Mouse (Mus musculus): ENCODE measurements around the gene Rims3. TPM values are rescaled to one million over a fixed set of nuclear protein-coding genes. Genes with fewer than 3 reads are reported as not detected.

Rims3 gene
- 10 to 100 TPM; 38.9 to 41.0 TPM for total RNA-seq (2021)

- intact Hi-C loops (cut with DNase I), result no loop called here
- DNase-seq (ENCODE audit: extremely low spot score in 1 of 2, low spot score in 2 of 2), result peak in 1 of 2 experiments; percentile 76
Observed at GRCm38 (mm10) chr4:120854588-120855319, at the start of gene Rims3. Rims3 (plus strand) TSS chr4:120854816.

GRCm38 (mm10) chr4:120805816-120806215 is 48.8 kb upstream of the Rims3 start:
- DNase-seq (ENCODE audit: extremely low spot score in 1 of 2, low spot score in 2 of 2), result no peak
- intact Hi-C loops (cut with DNase I), result no loop called here

- no peak for DNase-seq (ENCODE audit: extremely low spot score in 1 of 2, low spot score in 2 of 2)
- intact Hi-C loops (cut with DNase I), result no loop called here
Observed at GRCm38 (mm10) chr4:120813762-120814161, 40.9 kb upstream of the Rims3 start.

GRCm38 (mm10) chr4:120814171-120814570 is 40.4 kb upstream of the Rims3 start:
- intact Hi-C loops (cut with DNase I), result no loop called here
- DNase-seq (ENCODE audit: extremely low spot score in 1 of 2, low spot score in 2 of 2), result no peak

- DNase-seq (ENCODE audit: extremely low spot score in 1 of 2, low spot score in 2 of 2), result no peak
- intact Hi-C loops (cut with DNase I), result no loop called here
Observed at GRCm38 (mm10) chr4:120815163-120815562, 39.5 kb upstream of the Rims3 start.

- intact Hi-C loops (cut with DNase I), result no loop called here
- DNase-seq (ENCODE audit: extremely low spot score in 1 of 2, low spot score in 2 of 2), result peak; percentile 77 to 90
Observed at GRCm38 (mm10) chr4:120815622-120816334, 38.8 kb upstream of the Rims3 start.

- intact Hi-C loops (cut with DNase I), result no loop called here
- DNase-seq (ENCODE audit: extremely low spot score in 1 of 2, low spot score in 2 of 2), result no peak
Observed at GRCm38 (mm10) chr4:120817002-120817774, 37.4 kb upstream of the Rims3 start.

- DNase-seq (ENCODE audit: extremely low spot score in 1 of 2, low spot score in 2 of 2), result no peak
- intact Hi-C loops (cut with DNase I), result no loop called here
Observed at GRCm38 (mm10) chr4:120817951-120818350, 36.7 kb upstream of the Rims3 start.

GRCm38 (mm10) chr4:120819296-120819695 is 35.3 kb upstream of the Rims3 start:
- intact Hi-C loops (cut with DNase I), result no loop called here
- DNase-seq (ENCODE audit: extremely low spot score in 1 of 2, low spot score in 2 of 2), result no peak

- no peak for DNase-seq (ENCODE audit: extremely low spot score in 1 of 2, low spot score in 2 of 2)
- intact Hi-C loops (cut with DNase I), result no loop called here
Observed at GRCm38 (mm10) chr4:120819871-120820270, 34.7 kb upstream of the Rims3 start.

- intact Hi-C loops (cut with DNase I), result no loop called here
- DNase-seq (ENCODE audit: extremely low spot score in 1 of 2, low spot score in 2 of 2), result no peak
Observed at GRCm38 (mm10) chr4:120822191-120822911, 32.3 kb upstream of the Rims3 start.

- intact Hi-C loops (cut with DNase I), result no loop called here
Observed at GRCm38 (mm10) chr4:120825100-120825553, 29.5 kb upstream of the Rims3 start.

GRCm38 (mm10) chr4:120825577-120826326 is 28.9 kb upstream of the Rims3 start:
- intact Hi-C loops (cut with DNase I), result no loop called here
- peak; percentile 97 to 99 for DNase-seq (ENCODE audit: extremely low spot score in 1 of 2, low spot score in 2 of 2)

More at GRCm38 (mm10) chr4:120825100-120825553, 29.5 kb upstream of the Rims3 start:
- peak; percentile 93 to 99 for DNase-seq (ENCODE audit: extremely low spot score in 1 of 2, low spot score in 2 of 2)

GRCm38 (mm10) chr4:120826418-120826817 is 28.2 kb upstream of the Rims3 start:
- no peak for DNase-seq (ENCODE audit: extremely low spot score in 1 of 2, low spot score in 2 of 2)
- intact Hi-C loops (cut with DNase I), result no loop called here

- intact Hi-C loops (cut with DNase I), result no loop called here
- DNase-seq (ENCODE audit: extremely low spot score in 1 of 2, low spot score in 2 of 2), result no peak
Observed at GRCm38 (mm10) chr4:120830767-120831166, 23.8 kb upstream of the Rims3 start.

- intact Hi-C loops (cut with DNase I), result no loop called here
- DNase-seq (ENCODE audit: extremely low spot score in 1 of 2, low spot score in 2 of 2), result no peak
Observed at GRCm38 (mm10) chr4:120831472-120831871, 23.1 kb upstream of the Rims3 start, which contains the start of gene Nfyc. Nfyc (minus strand) TSS chr4:120831572.

- no peak for DNase-seq (ENCODE audit: extremely low spot score in 1 of 2, low spot score in 2 of 2)
- intact Hi-C loops (cut with DNase I), result no loop called here
Observed at GRCm38 (mm10) chr4:120841342-120841741, 13.3 kb upstream of the Rims3 start.

- intact Hi-C loops (cut with DNase I), result no loop called here
- DNase-seq (ENCODE audit: extremely low spot score in 1 of 2, low spot score in 2 of 2), result no peak
Observed at GRCm38 (mm10) chr4:120844423-120845082, 10.1 kb upstream of the Rims3 start.

All from left cerebral cortex, postnatal 10 days (tissue).